Mouse (Mus musculus) cerebellum, adult 9-10 months (tissue): ENCODE measurements around the gene Arf3.
"Not testable (repeated sequence)": the region's sequence is repeated elsewhere in the genome, so short reads cannot be mapped to it uniquely, and the experiment has no call there.

Experiments
- DNase-seq: peaks from one replicate; pipeline ENCODE4 v3.0.0; 2022

Gene Arf3

GRCm38 (mm10) chr15:98749093-98749492 is 13.9 kb downstream of the Arf3 start:
- DNase-seq, result no peak

GRCm38 (mm10) chr15:98747296-98747695 is 15.7 kb downstream of the Arf3 start:
- DNase-seq, result no peak

- no peak for DNase-seq
Observed at GRCm38 (mm10) chr15:98746344-98746965, 16.6 kb downstream of the Arf3 start.

- not testable (repeated sequence) for DNase-seq
Observed at GRCm38 (mm10) chr15:98743863-98744262, 19.2 kb downstream of the Arf3 start.

- DNase-seq, result no peak
Observed at GRCm38 (mm10) chr15:98742766-98743428, 20.1 kb downstream of the Arf3 start.

- no peak for DNase-seq
Observed at GRCm38 (mm10) chr15:98740219-98740618, 22.8 kb downstream of the Arf3 start.

- DNase-seq, result no peak
Observed at GRCm38 (mm10) chr15:98738796-98739195, 24.2 kb downstream of the Arf3 start.

- DNase-seq, result no peak
Observed at GRCm38 (mm10) chr15:98737881-98738280, 25.1 kb downstream of the Arf3 start.

GRCm38 (mm10) chr15:98736521-98736920 is 26.5 kb downstream of the Arf3 start:
- no peak for DNase-seq

GRCm38 (mm10) chr15:98733976-98734566 is 28.9 kb downstream of the Arf3 start:
- no peak for DNase-seq

- DNase-seq, result no peak
Observed at GRCm38 (mm10) chr15:98733370-98733769, 29.6 kb downstream of the Arf3 start.

GRCm38 (mm10) chr15:98732006-98732531 is 30.9 kb downstream of the Arf3 start:
- no peak for DNase-seq

- no peak for DNase-seq
Observed at GRCm38 (mm10) chr15:98730790-98731189, 32.2 kb downstream of the Arf3 start.

GRCm38 (mm10) chr15:98729791-98730545 is 33.0 kb downstream of the Arf3 start:
- no peak for DNase-seq

GRCm38 (mm10) chr15:98728366-98728765 is 34.6 kb downstream of the Arf3 start:
- DNase-seq, result no peak

GRCm38 (mm10) chr15:98727443-98728321 is 35.3 kb downstream of the Arf3 start, which contains the start of gene Fkbp11:
Fkbp11 (minus strand) TSS chr15:98728198.
- peak; percentile 39 for DNase-seq

GRCm38 (mm10) chr15:98726746-98727145 is 36.3 kb downstream of the Arf3 start:
- no peak for DNase-seq

GRCm38 (mm10) chr15:98726079-98726478 is 36.9 kb downstream of the Arf3 start:
- no peak for DNase-seq

GRCm38 (mm10) chr15:98724441-98724840 is 38.6 kb downstream of the Arf3 start:
- DNase-seq, result no peak

- DNase-seq, result no peak
Observed at GRCm38 (mm10) chr15:98722854-98723253, 40.2 kb downstream of the Arf3 start.

GRCm38 (mm10) chr15:98722191-98722590 is 40.8 kb downstream of the Arf3 start:
- DNase-seq, result no peak

GRCm38 (mm10) chr15:98717301-98717700 is 45.7 kb downstream of the Arf3 start:
- DNase-seq, result no peak
